Mouse (Mus musculus): ENCODE data around the gene Cdk14.

DNA sequence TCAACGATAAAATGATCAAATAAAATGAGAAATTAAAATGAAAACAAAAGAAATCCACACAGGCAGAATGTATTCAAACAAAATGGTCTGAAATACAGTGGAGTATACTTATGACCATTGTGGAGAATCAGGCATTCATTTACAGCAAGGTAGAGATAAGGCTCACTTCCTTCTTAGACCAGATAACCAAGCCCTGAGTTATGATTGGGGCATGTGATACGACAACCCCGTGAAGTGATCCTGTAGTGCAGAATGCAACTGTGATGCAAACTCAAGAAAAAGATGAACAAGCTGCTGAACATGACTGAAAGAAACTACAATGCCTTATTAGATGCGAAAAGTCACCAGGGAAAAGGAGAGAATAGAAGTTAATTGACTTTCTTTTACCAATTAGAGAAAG lies 295.5 kb downstream of the Cdk14 start:
- no peak for TF ChIP-seq CTCF (IDR thresholded peaks at IDR 0.05)
- no peak for TF ChIP-seq EP300 (IDR thresholded peaks at IDR 0.05)
